Mouse (Mus musculus): ENCODE results near the gene Gm12216. TPM values are rescaled to one million over a fixed set of nuclear protein-coding genes. Genes with fewer than 3 reads are reported as not detected.

Gene Gm12216
- polyA plus RNA-seq, 1 experiment from 2014 or later, result 0.83 TPM

DNA sequence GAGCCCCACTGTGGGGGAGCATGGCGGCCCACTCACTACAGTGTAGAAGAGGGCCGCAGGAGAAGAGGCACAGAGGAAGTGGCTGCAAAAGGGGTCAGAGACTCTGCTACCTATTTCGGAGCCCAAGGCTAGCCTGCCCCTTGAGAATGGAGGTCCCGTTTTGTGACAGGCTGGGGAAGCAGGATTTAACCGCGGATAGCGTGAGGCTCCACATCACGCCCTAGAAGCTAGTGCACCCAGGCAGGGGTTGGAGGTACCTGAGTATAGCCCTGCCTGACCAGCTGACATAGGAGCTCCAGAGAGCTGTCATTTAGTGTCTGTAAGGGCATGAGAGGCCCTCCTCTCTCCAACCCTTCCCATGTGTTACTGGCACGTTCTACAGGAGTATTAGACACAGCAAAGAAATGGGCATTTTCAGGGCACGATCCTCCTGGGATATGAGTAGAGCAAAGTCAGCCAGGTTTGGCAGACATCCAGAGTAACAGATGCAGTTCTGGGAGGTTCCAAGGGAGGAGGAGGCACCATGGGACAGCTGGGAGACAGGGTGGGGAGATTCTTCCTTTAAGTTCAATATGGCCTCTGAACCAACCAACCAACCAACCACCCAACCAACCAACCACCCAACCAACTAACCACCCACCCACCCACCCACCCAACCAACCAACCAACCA lies 60.9 kb downstream of the Gm12216 start:
- no peak for ATAC-seq
- Histone ChIP-seq H3K9me3 (replicated peaks) (no peaks in the 10 kb centered on the region), H3K27ac (no peak overlapping the region), H3K9ac (no peak overlapping the region), H3K4me3 (no peak overlapping the region), H3K36me3 (no peaks in the 10 kb centered on the region), H3K27me3 (replicated peaks) (no peaks in the 10 kb centered on the region), H3K4me1 (peaks cover 41% of the 10 kb centered on the region), H3K4me2 (no peak overlapping the region)
- WGBS (ENCODE audit: insufficient replicate concordance), result 78% methylated on average over 10 of the region's 10 CpGs

GRCm38 (mm10) chr11:53797386-53797920 lies 61.6 kb downstream of the Gm12216 start:
- ATAC-seq, result no peak
- H3K4me3 ChIP-seq, result no peak overlapping the region
- H3K4me2 ChIP-seq, result no peak overlapping the region
- no peak overlapping the region for H3K9ac ChIP-seq
- 57% methylated on average over 6 of the region's 6 CpGs for WGBS (ENCODE audit: insufficient replicate concordance)
- no peaks in the 10 kb centered on the region for H3K36me3 ChIP-seq
- no peak overlapping the region for H3K27ac ChIP-seq
- no peaks in the 10 kb centered on the region for H3K9me3 ChIP-seq (replicated peaks)
- peaks cover 39% of the 10 kb centered on the region for H3K4me1 ChIP-seq
- no peaks in the 10 kb centered on the region for H3K27me3 ChIP-seq (replicated peaks)

- no peaks in the 10 kb centered on the region for H3K9me3 ChIP-seq (replicated peaks)
- H3K4me3 ChIP-seq, result no peak overlapping the region
- H3K27ac ChIP-seq, result peak overlapping the region; percentile 75
- 50% methylated on average over 12 of the region's 12 CpGs for WGBS (ENCODE audit: insufficient replicate concordance)
- H3K4me2 ChIP-seq, result 0 out of 2 replicates have a peak overlapping the region, but pooled peaks have one; percentile 10
- no peak for ATAC-seq
- peaks cover 39% of the 10 kb centered on the region for H3K4me1 ChIP-seq
- no peaks in the 10 kb centered on the region for H3K36me3 ChIP-seq
- no peak overlapping the region for H3K9ac ChIP-seq
- no peaks in the 10 kb centered on the region for H3K27me3 ChIP-seq (replicated peaks)
Measured at GRCm38 (mm10) chr11:53796409-53797151, 62.5 kb downstream of the Gm12216 start.

- no peaks in the 10 kb centered on the region for H3K27me3 ChIP-seq (replicated peaks)
- no peak overlapping the region for H3K4me3 ChIP-seq
- no peak overlapping the region for H3K9ac ChIP-seq
- H3K4me2 ChIP-seq, result no peak overlapping the region
- H3K27ac ChIP-seq, result peak overlapping the region; percentile 75
- WGBS (ENCODE audit: insufficient replicate concordance), result 56% methylated on average over 8 of the region's 8 CpGs
- peaks cover 42% of the 10 kb centered on the region for H3K4me1 ChIP-seq
- H3K9me3 ChIP-seq (replicated peaks), result no peaks in the 10 kb centered on the region
- no peaks in the 10 kb centered on the region for H3K36me3 ChIP-seq
- ATAC-seq, result 0 out of 2 replicates have a peak, but pooled peaks have one; percentile 16
Measured at GRCm38 (mm10) chr11:53795813-53796212, 63.2 kb downstream of the Gm12216 start.

GRCm38 (mm10) chr11:53794671-53795557 lies 64.1 kb downstream of the Gm12216 start:
- Histone ChIP-seq H3K4me2 (peak overlapping the region; percentile 40), H3K27me3 (replicated peaks) (no peaks in the 10 kb centered on the region), H3K36me3 (no peaks in the 10 kb centered on the region), H3K9me3 (replicated peaks) (no peaks in the 10 kb centered on the region), H3K9ac (no peak overlapping the region), H3K4me1 (peaks cover 42% of the 10 kb centered on the region), H3K4me3 (0 out of 2 replicates have a peak overlapping the region, but pooled peaks have one; percentile 7), H3K27ac (peak overlapping the region; percentile 75)
- 9% methylated on average over 25 of the region's 25 CpGs for WGBS (ENCODE audit: insufficient replicate concordance)
- ATAC-seq, result peak; percentile 63

DNA sequence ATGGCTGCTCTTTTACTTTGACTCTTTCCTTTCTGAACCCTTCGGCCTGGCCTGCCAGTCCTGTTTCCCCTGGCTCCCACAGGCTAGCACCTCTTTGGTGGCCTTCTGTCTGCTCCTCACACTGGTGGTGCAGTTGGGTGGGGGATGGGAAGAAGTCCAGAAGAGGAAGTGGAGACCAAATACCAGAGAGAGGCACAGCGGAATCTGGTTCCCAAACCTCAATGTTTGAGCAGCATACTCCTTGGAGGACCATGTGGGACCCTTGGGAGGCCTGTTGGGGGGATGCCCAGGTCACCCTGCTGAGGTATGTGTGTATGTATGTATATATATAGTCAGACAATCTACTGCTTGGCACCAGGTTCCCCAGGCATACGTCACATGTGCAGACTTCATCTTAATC lies 65.0 kb downstream of the Gm12216 start:
- peak overlapping the region; percentile 40 for H3K4me2 ChIP-seq
- no peaks in the 10 kb centered on the region for H3K36me3 ChIP-seq
- H3K9ac ChIP-seq, result no peak overlapping the region
- H3K4me1 ChIP-seq, result peaks cover 49% of the 10 kb centered on the region
- H3K27ac ChIP-seq, result peak overlapping the region; percentile 75
- no peaks in the 10 kb centered on the region for H3K9me3 ChIP-seq (replicated peaks)
- WGBS (ENCODE audit: insufficient replicate concordance), result 30% methylated on average over 3 of the region's 3 CpGs
- H3K4me3 ChIP-seq, result no peak overlapping the region
- no peak for ATAC-seq
- H3K27me3 ChIP-seq (replicated peaks), result no peaks in the 10 kb centered on the region

GRCm38 (mm10) chr11:53792986-53793385 lies 66.1 kb downstream of the Gm12216 start:
- peaks cover 59% of the 10 kb centered on the region for H3K4me1 ChIP-seq

GRCm38 (mm10) chr11:53789277-53789676 lies 69.8 kb downstream of the Gm12216 start:
- H3K9me3 ChIP-seq (replicated peaks), result no peaks in the 10 kb centered on the region
- no peak for ATAC-seq
- WGBS (ENCODE audit: insufficient replicate concordance), result 55% methylated on average over 3 of the region's 3 CpGs

More at GRCm38 (mm10) chr11:53792986-53793385, 66.1 kb downstream of the Gm12216 start:
- ATAC-seq, result no peak
- Histone ChIP-seq H3K9ac (no peak overlapping the region), H3K9me3 (replicated peaks) (no peaks in the 10 kb centered on the region), H3K4me3 (no peak overlapping the region), H3K27me3 (replicated peaks) (no peaks in the 10 kb centered on the region), H3K36me3 (no peaks in the 10 kb centered on the region), H3K27ac (no peak overlapping the region), H3K4me2 (no peak overlapping the region)
- WGBS (ENCODE audit: insufficient replicate concordance), result 79% methylated on average over 3 of the region's 3 CpGs

DNA sequence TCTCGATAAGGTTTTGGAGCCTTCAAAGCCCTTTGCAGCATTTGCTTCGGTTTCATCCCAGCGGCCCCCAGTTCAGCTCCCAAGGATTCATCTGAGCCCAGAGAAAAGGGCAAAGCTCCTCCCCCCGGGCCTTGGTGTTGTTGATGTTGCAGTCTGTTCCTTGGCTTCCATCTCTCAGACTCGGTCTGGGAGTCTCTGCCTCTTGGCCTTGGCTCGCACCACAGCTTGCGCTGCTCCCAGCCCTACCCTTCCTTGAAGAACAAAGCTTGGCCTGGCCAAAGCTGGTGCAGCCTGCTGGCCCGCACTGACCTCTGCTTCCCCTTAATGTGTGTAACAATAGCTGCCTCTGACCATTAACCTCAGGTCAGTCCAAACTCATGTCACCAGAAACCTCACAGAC lies 70.9 kb downstream of the Gm12216 start:
- Histone ChIP-seq H3K4me2 (no peak overlapping the region), H3K27ac (no peak overlapping the region), H3K4me1 (peaks cover 21% of the 10 kb centered on the region; the same call in 1 of the 2 replicates), H3K9ac (no peak overlapping the region), H3K4me3 (no peak overlapping the region), H3K27me3 (replicated peaks) (no peaks in the 10 kb centered on the region), H3K9me3 (replicated peaks) (no peaks in the 10 kb centered on the region), H3K36me3 (no peaks in the 10 kb centered on the region)
- ATAC-seq, result no peak
- 71% methylated on average over 8 of the region's 8 CpGs for WGBS (ENCODE audit: insufficient replicate concordance)

More at GRCm38 (mm10) chr11:53789277-53789676, 69.8 kb downstream of the Gm12216 start:
- Histone ChIP-seq H3K27ac (no peak overlapping the region), H3K4me2 (no peak overlapping the region), H3K4me3 (no peak overlapping the region), H3K9ac (no peak overlapping the region), H3K4me1 (peaks cover 29% of the 10 kb centered on the region; the same call in 1 of the 2 replicates), H3K27me3 (replicated peaks) (no peaks in the 10 kb centered on the region), H3K36me3 (no peaks in the 10 kb centered on the region)

- no peaks in the 10 kb centered on the region for H3K36me3 ChIP-seq
- H3K4me1 ChIP-seq, result peaks cover 22% of the 10 kb centered on the region; the same call in 1 of the 2 replicates
- no peak overlapping the region for H3K4me3 ChIP-seq
- H3K27me3 ChIP-seq (replicated peaks), result no peaks in the 10 kb centered on the region
- no peak overlapping the region for H3K9ac ChIP-seq
- no peak overlapping the region for H3K27ac ChIP-seq
- no peak for ATAC-seq
- no peaks in the 10 kb centered on the region for H3K9me3 ChIP-seq (replicated peaks)
- 52% methylated on average over 13 of the region's 13 CpGs for WGBS (ENCODE audit: insufficient replicate concordance)
- no peak overlapping the region for H3K4me2 ChIP-seq
Measured at GRCm38 (mm10) chr11:53786058-53787031, 72.7 kb downstream of the Gm12216 start.
